Mouse (Mus musculus) midbrain, embryonic 13.5 days (tissue): ENCODE results near the gene Morn3. TPM values are rescaled to one million over a fixed set of nuclear protein-coding genes. Genes with fewer than 3 reads are reported as not detected.
"Not testable (repeated sequence)": the region's sequence is repeated elsewhere in the genome, so short reads cannot be mapped to it uniquely, and the experiment has no call there.

Source experiments
- ATAC-seq: fragments of 200-750 bp; cut with Nextera tagmentation; 2 replicates; pipeline ENCODE4 v1.8.0; 2017; ENCODE audit warnings: mild to moderate bottlenecking, moderate TSS enrichment, moderate library complexity
- H3K27ac ChIP-seq: fragments of 300-500 bp; sonication (generic); 2 replicates; pipeline ENCODE4 v1.5.1; 2015; ENCODE audit warnings: inconsistent platforms, mild to moderate bottlenecking, moderate library complexity
- H3K27me3 ChIP-seq: fragments of 300-500 bp; sonication (generic); 2 replicates; pipeline ENCODE4 v1.6.1; 2015; ENCODE audit warnings: mild to moderate bottlenecking, inconsistent platforms
- H3K36me3 ChIP-seq: fragments of 300-500 bp; sonication (generic); 2 replicates; pipeline ENCODE4 v1.6.1; 2015; ENCODE audit warnings: mild to moderate bottlenecking, inconsistent platforms
- H3K4me1 ChIP-seq: fragments of 300-500 bp; sonication (generic); replicated peaks from 2 replicates; pipeline ENCODE4 v1.6.1; 2015; ENCODE audit warnings: inconsistent platforms
- H3K4me2 ChIP-seq: fragments of 300-500 bp; sonication (generic); replicated peaks from 2 replicates; pipeline ENCODE4 v1.6.1; 2015; ENCODE audit warnings: moderate library complexity, mild to moderate bottlenecking, inconsistent platforms
- H3K4me3 ChIP-seq: fragments of 300-500 bp; sonication (generic); replicated peaks from 2 replicates; pipeline ENCODE4 v1.5.1; 2015; ENCODE audit warnings: mild to moderate bottlenecking, inconsistent platforms
- H3K9ac ChIP-seq: fragments of 300-500 bp; sonication (generic); replicated peaks from 2 replicates; pipeline ENCODE4 v1.6.1; 2015; ENCODE audit warnings: mild to moderate bottlenecking, inconsistent platforms
- H3K9me3 ChIP-seq: fragments of 300-500 bp; sonication (generic); 2 replicates; pipeline ENCODE4 v1.6.1; 2016; ENCODE audit warnings: mild to moderate bottlenecking, inconsistent platforms
- WGBS: fragments of 180-500 bp; shearing (Covaris S2); methylation state at CpG from one replicate; pipeline ENCODE4 v1.1.7; 2015; 5-methylcytosine and 5-hydroxymethylcytosine counted together
- polyA plus RNA-seq: library from polyadenylated mRNA; unstranded; fragments of >200 nt; fragmentation: Nextera tagmentation; extraction: Ambion mirVana; gene quantifications from 2 replicates; pipeline ENCODE4 v1.2.1, GENCODE M21; 2015

The Morn3 gene
- polyA plus RNA-seq, 1 experiment from 2014 or later = 0.32 TPM

DNA sequence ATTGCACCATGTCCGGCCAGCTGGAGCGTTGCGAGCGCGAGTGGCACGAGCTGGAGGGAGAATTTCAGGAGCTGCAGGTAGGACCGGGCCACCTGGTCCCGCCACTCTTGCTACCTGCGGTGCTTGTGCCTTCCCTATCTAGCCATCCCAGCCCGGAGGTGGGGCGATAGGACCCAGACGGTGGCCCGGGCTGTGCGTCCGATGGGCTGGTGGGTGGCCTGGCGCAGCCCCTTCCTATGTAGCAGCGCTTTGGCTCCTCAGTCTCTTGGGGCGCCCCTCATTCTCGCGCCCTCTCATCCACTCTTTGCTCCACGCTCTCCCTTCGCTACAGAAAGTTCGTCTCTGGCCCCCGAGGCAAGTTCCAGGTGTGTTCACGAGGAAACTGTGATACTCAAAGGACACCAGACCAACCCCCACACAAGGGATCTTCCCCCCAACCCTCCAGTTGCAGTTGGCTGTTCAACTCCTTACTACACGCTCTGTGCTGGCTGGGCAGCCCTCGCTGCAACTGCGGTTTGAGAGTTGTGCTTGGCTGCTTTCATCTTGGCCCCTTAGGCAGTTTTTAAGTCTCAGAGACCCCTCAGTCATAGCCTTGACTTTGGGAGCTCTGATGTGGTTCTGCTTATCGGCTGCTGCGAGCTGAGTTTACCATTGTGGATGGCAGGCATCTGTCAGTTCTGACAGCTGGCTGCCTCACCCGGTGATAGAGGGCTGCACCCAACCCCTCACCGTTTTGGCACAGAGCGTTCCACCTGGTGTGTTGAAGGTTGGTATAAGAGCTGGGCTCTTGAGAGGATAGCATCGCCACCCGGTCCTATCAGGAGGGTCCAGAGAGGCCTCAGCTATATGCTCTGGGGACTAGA lies 29.8 kb upstream of the Morn3 start:
- no peaks in the 10 kb centered on the region for H3K36me3 ChIP-seq

DNA sequence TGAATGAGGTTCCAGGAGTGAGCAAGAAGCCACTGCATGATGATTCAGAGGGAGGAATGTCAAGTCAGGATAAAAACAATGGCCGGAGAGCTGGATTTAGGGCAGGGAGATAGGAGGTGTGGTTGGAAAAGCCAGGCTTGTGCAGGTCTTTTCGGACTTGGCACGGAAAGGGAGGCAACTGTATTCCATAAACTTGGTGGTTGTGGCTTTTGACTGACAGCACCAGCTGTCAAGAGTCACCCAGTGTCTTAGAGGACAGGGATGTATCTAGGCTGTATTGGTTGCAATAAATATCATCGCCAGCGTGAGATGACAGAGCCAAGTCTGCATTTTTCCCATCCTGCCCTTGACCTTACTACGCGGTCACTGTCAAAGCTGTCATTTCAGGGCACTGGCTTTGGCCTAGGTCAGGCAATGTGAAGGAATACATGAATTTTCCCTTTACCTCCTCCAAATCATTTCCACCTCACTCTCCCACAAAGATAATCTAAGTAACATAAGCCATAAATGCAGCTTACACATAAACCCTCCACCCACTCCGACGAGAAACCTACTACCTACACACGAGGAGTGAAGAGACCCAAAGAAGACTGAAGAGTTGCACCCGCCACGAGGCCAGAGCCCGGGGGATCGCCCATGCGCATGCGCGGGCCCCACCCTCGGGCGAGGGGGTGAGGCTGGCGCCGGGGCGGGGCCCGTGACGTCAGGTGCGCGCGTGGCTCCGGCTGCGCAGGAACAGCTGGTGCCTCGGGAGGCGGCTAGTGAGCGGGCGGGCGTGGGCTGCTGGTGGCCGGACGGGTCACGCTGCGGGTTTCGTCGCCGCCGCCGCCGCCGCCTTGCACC lies 29.0 kb upstream of the Morn3 start:
- peak; percentile 87 for ATAC-seq
- H3K27ac ChIP-seq = peak overlapping the region; percentile 71
- no peaks in the 10 kb centered on the region for H3K36me3 ChIP-seq
- peak overlapping the region; percentile 73 for H3K4me3 ChIP-seq
- peak overlapping the region; percentile 97 for H3K4me2 ChIP-seq
- H3K9me3 ChIP-seq = no peaks in the 10 kb centered on the region
- WGBS = 8% methylated on average over 44 of the region's 45 CpGs
- peaks cover 21% of the 10 kb centered on the region for H3K4me1 ChIP-seq
- peak overlapping the region; percentile 82 for H3K9ac ChIP-seq
- peaks cover 7% of the 10 kb centered on the region; the same call in 1 of the 2 replicates for H3K27me3 ChIP-seq

More for the DNA sequence above, 29.8 kb upstream of the Morn3 start:
- H3K4me1 ChIP-seq = peaks cover 21% of the 10 kb centered on the region
- peak overlapping the region; percentile 71 for H3K27ac ChIP-seq
- WGBS = 6% methylated on average over 35 of the region's 35 CpGs
- peak overlapping the region; percentile 97 for H3K4me2 ChIP-seq
- peak overlapping the region; percentile 82 for H3K9ac ChIP-seq
- peak overlapping the region; percentile 73 for H3K4me3 ChIP-seq
- peak; percentile 93 for ATAC-seq
- H3K9me3 ChIP-seq = no peaks in the 10 kb centered on the region
- H3K27me3 ChIP-seq = peaks cover 7% of the 10 kb centered on the region; the same call in 1 of the 2 replicates

DNA sequence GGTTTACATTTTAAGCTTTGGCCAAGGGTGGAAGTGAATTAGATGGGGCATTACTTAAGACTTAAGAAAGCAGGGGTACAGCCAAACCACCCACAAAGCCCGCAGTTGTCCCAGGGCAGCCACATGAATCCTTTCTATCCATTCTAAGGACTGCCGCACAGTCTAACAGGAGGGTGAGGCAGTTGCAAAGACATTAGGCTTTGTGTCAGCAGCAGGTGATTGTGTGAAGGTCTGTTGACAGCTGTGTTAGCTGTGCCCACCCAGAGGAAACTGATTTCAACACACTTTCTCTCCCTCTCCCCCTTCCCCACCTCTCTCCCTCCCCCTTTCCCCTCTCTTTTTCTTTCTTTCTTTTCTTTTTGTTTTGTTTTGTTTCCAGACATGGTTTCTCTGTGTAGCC lies 21.9 kb upstream of the Morn3 start:
- H3K9ac ChIP-seq = no peak overlapping the region
- ATAC-seq = no peak
- no peaks in the 10 kb centered on the region for H3K36me3 ChIP-seq
- H3K9me3 ChIP-seq = no peaks in the 10 kb centered on the region
- no peaks in the 10 kb centered on the region for H3K4me1 ChIP-seq
- no peak overlapping the region for H3K4me2 ChIP-seq
- no peaks in the 10 kb centered on the region for H3K27me3 ChIP-seq
- H3K27ac ChIP-seq = no peak overlapping the region
- WGBS = 87% methylated on average over 2 of the region's 2 CpGs
- no peak overlapping the region for H3K4me3 ChIP-seq

DNA sequence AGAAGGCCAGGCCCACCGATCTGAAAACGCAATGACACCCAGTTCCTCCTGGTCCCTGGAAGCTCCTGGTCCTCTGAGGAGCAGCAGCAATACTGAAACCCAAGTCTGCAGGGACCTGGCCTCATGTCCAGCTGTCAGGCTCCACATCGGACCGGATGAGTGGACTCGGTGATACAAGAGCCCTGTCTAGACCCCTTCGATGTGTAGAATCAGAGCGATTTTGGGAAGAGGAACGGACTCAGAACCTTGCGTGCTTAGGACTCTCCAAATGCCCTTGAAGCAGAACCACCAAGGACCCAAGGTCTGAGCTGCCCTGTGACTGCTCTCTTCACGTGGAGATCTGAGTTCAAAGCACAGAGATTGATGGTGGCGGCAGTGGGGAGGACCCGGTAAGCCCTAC lies 21.3 kb upstream of the Morn3 start, which contains the start of gene Tmem120b:
Tmem120b (plus strand) TSS at position 301 of the 400 bp plus-strand sequence.
- H3K36me3 ChIP-seq = no peaks in the 10 kb centered on the region
- no peak within 1 kb of the TSS for H3K4me3 ChIP-seq
- WGBS = 89% methylated on average over 12 of the region's 12 CpGs
- H3K27me3 ChIP-seq = no peaks in the 10 kb centered on the region
- no peaks in the 10 kb centered on the region for H3K4me1 ChIP-seq
- ATAC-seq = no peak
- no peak within 1 kb of the TSS for H3K9ac ChIP-seq
- no peak within 1 kb of the TSS for H3K27ac ChIP-seq
- H3K9me3 ChIP-seq = no peaks in the 10 kb centered on the region
- H3K4me2 ChIP-seq = no peak within 1 kb of the TSS

DNA sequence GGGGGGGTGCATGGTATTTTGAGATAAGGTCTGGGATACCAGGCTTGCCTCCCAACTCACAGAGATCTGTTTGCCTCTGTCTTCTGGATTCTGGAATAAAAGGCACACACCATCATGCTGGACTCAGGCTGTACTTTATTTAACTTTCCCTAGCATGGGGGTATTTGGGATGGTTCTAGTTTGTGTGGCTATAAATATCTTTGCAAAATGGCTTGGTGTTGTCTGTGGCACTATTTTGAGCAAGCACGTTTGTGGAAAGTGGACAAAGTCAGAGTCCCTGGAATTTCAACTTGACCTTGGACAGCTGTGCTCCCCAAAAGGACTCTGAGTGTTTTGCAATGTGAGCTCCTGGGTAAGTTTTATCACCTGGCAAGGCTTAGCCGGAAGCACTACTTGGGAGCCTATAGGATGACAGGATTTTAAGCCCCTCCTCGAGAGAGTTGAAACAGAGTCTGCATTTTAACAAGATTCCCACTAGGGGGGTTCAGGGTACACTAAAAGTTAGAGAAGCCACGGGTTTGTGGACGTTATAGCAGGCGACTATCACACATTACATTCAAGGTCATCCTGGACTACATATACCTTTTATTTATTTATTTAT lies 20.7 kb upstream of the Morn3 start:
- 37% methylated on average over 6 of the region's 6 CpGs for WGBS
- Histone ChIP-seq H3K4me1 (no peaks in the 10 kb centered on the region), H3K36me3 (no peaks in the 10 kb centered on the region), H3K4me3 (no peak overlapping the region), H3K27me3 (no peaks in the 10 kb centered on the region), H3K27ac (no peak overlapping the region), H3K9me3 (no peaks in the 10 kb centered on the region), H3K4me2 (no peak overlapping the region), H3K9ac (no peak overlapping the region)
- no peak for ATAC-seq

DNA sequence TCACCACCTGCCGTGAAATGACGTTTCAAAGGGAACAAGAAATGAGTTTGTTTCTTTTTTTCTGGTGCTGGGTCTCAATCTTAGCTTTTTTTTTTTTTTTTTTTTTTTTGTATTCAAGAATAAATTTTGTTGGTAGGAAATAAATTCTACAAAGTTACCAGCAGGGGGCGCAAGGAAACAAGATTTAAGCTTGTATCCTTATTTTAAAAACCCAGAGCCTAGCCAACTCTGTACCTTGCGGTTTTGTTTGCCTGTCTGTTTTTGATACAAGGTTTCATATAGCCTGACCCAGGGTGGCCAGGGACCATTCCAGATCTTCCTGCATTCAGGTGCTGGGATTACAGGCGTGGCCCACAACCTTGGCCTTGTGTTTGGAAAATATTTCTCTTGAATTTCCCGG lies 17.4 kb upstream of the Morn3 start:
- Histone ChIP-seq H3K9me3 (no peaks in the 10 kb centered on the region), H3K36me3 (no peaks in the 10 kb centered on the region), H3K4me3 (no peak overlapping the region), H3K4me2 (no peak overlapping the region), H3K27ac (no peak overlapping the region), H3K4me1 (no peaks in the 10 kb centered on the region), H3K27me3 (no peaks in the 10 kb centered on the region), H3K9ac (no peak overlapping the region)
- no peak for ATAC-seq
- WGBS = 28% methylated on average over 6 of the region's 6 CpGs

DNA sequence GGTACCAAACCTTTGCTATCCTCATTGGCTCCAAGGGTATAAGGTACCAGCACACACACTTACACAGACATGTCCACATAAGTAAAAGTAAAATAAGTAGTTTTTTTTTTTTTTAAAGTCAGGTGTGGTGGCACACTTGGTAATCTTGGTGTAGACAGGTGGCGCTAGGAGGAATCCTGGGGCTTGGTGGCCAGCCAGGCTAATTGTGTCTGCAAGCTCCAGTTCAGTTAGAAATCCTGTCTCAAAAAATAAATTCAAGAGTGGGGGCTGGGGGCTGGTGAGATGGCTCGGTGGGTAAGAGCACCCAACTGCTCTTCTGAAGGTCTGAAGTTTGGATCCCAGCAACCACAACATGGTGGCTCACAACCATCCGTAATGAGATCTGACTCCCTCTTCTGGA lies 16.3 kb upstream of the Morn3 start:
- no peak overlapping the region for H3K27ac ChIP-seq
- H3K4me3 ChIP-seq = no peak overlapping the region
- WGBS = 92% methylated on average over 3 of the region's 3 CpGs
- H3K36me3 ChIP-seq = no peaks in the 10 kb centered on the region
- no peaks in the 10 kb centered on the region for H3K4me1 ChIP-seq
- no peak overlapping the region for H3K9ac ChIP-seq
- H3K27me3 ChIP-seq = no peaks in the 10 kb centered on the region
- no peaks in the 10 kb centered on the region for H3K9me3 ChIP-seq
- no peak for ATAC-seq
- no peak overlapping the region for H3K4me2 ChIP-seq

DNA sequence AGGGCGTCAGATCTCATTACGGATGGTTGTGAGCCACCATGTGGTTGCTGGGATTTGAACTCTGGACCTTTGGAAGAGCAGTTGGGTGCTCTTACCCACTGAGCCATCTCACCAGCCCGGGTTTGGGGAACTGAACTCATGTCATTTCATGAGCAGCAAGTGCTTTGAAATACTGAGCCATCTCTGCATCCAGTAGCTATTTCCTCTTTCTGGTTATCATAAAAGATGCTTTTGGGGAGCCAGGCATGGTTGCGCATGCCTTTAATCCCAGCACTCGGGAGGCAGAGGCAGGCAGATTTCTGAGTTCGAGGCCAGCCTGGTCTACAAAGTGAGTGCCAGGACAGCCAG lies 14.6 kb upstream of the Morn3 start:
- H3K4me2 ChIP-seq, H3K4me1 ChIP-seq, H3K9me3 ChIP-seq, H3K4me3 ChIP-seq, H3K36me3 ChIP-seq, H3K27ac ChIP-seq, ATAC-seq, H3K9ac ChIP-seq, H3K27me3 ChIP-seq: not testable (repeated sequence)
- 81% methylated on average over 6 of the region's 6 CpGs for WGBS

DNA sequence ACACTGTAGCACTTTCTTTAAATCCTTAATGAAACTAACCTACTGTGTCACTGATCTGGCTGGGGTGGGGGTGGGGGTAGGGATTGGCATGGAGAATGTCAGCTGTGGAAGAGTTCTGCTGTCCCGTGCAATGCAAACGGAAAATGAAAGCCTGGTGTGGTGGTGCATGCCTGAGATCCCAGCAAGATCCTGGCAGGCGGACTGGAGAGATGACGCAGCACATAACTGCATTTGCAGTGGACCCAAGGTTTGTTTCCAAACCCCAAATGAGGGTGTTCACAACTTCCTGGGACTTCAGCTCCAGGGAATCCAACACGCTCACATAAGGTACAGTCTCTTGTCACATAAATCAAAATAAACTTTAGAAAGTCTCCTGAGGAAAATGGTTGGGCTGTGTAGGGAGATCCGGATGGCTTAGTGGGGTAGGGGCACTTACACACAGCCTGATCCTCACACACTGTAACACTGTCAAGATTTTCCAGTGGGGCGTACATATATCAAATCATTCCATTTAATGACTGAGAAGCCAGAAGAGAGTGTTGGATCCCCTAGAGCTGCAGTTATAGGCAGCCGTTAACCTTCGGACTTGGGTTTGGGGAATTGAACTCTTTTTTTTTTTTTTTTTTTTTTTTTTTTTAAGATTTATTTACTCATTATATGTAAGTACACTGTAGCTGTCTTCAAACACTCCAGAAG lies 14.0 kb upstream of the Morn3 start:
- no peak overlapping the region for H3K27ac ChIP-seq
- no peak for ATAC-seq
- H3K9me3 ChIP-seq = no peaks in the 10 kb centered on the region
- H3K9ac ChIP-seq = no peak overlapping the region
- H3K4me3 ChIP-seq = no peak overlapping the region
- no peaks in the 10 kb centered on the region for H3K4me1 ChIP-seq
- whole genome bisulfite sequencing = 85% methylated on average over 9 of the region's 9 CpGs
- H3K4me2 ChIP-seq = no peak overlapping the region
- H3K27me3 ChIP-seq = no peaks in the 10 kb centered on the region
- H3K36me3 ChIP-seq = no peaks in the 10 kb centered on the region

DNA sequence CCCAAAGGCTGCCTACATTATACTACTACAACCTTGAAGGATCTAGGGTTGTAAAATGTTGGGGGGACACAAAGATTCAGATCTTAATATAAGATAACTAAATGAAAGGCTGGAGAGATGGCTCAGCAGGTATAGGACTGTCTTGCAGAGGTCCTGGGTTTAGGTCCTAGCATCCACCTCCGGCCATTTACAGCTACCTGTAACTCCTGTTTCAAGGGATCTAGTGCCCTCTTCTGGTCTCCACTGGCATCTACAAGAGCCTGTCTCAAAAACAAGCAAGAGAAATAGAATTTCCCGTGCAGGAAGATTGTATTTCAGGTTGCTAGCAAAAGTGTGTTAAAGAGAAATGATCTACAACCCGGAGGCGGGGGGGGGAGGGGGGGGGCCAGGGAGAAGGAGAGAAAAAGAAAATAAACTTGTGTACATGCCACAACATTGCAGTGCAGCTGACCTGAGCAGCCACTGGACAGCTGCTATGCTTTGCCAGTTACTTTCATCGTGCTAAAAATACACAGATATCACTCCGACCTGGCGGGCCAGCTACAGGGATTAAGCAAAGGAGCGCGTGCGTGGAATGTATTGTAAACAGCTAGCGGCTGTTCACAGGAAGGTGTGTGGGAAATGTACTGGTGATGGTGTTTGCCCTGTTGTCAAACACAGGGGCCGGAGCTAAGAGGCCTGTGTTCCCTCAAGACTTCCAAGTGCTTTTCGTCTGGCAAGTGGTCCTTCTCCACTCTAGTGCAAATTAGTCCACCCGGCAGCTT lies 13.1 kb upstream of the Morn3 start:
- Histone ChIP-seq H3K4me2 (no peak overlapping the region), H3K9me3 (no peaks in the 10 kb centered on the region), H3K36me3 (no peaks in the 10 kb centered on the region), H3K4me3 (no peak overlapping the region), H3K4me1 (no peaks in the 10 kb centered on the region), H3K9ac (no peak overlapping the region), H3K27ac (no peak overlapping the region), H3K27me3 (no peaks in the 10 kb centered on the region)
- ATAC-seq = no peak
- WGBS = 46% methylated on average over 14 of the region's 14 CpGs
